8 mouse cellular contexts compared by ENCODE assay signal in genomic region chr11:57627086-57627735, GRCm38 (mm10). TPM values are rescaled to one million over a fixed set of nuclear protein-coding genes. Genes with fewer than 3 reads are reported as not detected.
DNase-seq lines count a peak whose midpoint lies in the region; ATAC-seq and TF ChIP-seq lines count a peak whose summit lies in the region.

No protein-coding gene starts in this region.

- no peaks in the 10 kb centered on the region for H3K36me3 ChIP-seq in kidney, adult 2 months (ENCODE audit: control insufficient read depth, insufficient read depth, low read length)

- H3K27me3 ChIP-seq in kidney, adult 2 months (replicated peaks; ENCODE audit: control insufficient read depth, insufficient read depth, low read length) = no peaks in the 10 kb centered on the region

- ATAC-seq in inflammation-experienced regulatory T-cells, adult 6 months = no peak

- TF ChIP-seq POLR2A in kidney, adult 2 months (IDR thresholded peaks at IDR 0.05; ENCODE audit: low read depth, low read length) = no peak

- no peak overlapping the region for H3K4me3 ChIP-seq in kidney, adult 2 months (ENCODE audit: insufficient read depth, low read depth, low read length)

- DNase-seq in kidney, adult 2 months = peak; percentile 41
- DNase-seq in kidney, adult 11 months = no peak
- DNase-seq in CD4-positive helper T cell, adult 2 months (ENCODE audit: low read depth, low spot score) = peak; percentile 24
- peak; percentile 25 for DNase-seq in Muller cell, postnatal 12 days (ENCODE audit: inconsistent ontology term)
- DNase-seq in gastrocnemius, adult 8-10 months (ENCODE audit: low spot score in 2 of 2) = peak; percentile 33 to 35
- peak; percentile 60 for DNase-seq in lung, postnatal 14 days
- no peak for DNase-seq in layer of hippocampus, postnatal 14 days (ENCODE audit: low spot score in 2 of 2)

- no peak overlapping the region for H3K27ac ChIP-seq in kidney, adult 2 months (ENCODE audit: insufficient read depth, low read depth, low read length)

- H3K4me1 ChIP-seq in kidney, adult 2 months (ENCODE audit: control insufficient read depth, insufficient read depth, low read length) = no peaks in the 10 kb centered on the region

- 54% methylated on average over 9 of the region's 9 CpGs for WGBS in kidney, adult 2 months

- peak; percentile 35 for TF ChIP-seq CTCF in kidney, adult 2 months (conservative IDR thresholded peaks at IDR 0.05; ENCODE audit: insufficient read depth, insufficient read length, low read depth, low read length)

RNA-seq across cellular contexts. Expression of gene Galnt10, which starts 18.0 kb away (rescaled TPM):
- 10.5 and 11.1 TPM in 2 replicates for polyA plus RNA-seq in kidney, adult 2 months (2012; rRNA removed)
- total RNA-seq in gastrocnemius, adult 8-10 months (2022) = 1 to 10 TPM; 2.3 to 3.5 (median 3.2) TPM
- 1 to 10 TPM; 2.8 to 5.2 (median 4.6) TPM for polyA plus RNA-seq in inflammation-experienced regulatory T-cells, adult 6 months (2017; shearing (Covaris generic))
- 1 to 10 TPM; 9.4 to 9.9 TPM for total RNA-seq in layer of hippocampus, postnatal 14 days (2021)

Comparison
In these comparisons a context has a peak if more than half of its experiments do, and no peak if none do; other contexts are left out.
1. DNase-seq: peak in kidney, adult 2 months (single experiment), CD4-positive helper T cell, adult 2 months (single experiment), Muller cell, postnatal 12 days (single experiment), gastrocnemius, adult 8-10 months (2 of 2) and lung, postnatal 14 days (single experiment); none in kidney, adult 11 months (single experiment) and layer of hippocampus, postnatal 14 days (0 of 2).